Comparison of ENCODE assay signal across 9 mouse cellular contexts in the genomic region with DNA sequence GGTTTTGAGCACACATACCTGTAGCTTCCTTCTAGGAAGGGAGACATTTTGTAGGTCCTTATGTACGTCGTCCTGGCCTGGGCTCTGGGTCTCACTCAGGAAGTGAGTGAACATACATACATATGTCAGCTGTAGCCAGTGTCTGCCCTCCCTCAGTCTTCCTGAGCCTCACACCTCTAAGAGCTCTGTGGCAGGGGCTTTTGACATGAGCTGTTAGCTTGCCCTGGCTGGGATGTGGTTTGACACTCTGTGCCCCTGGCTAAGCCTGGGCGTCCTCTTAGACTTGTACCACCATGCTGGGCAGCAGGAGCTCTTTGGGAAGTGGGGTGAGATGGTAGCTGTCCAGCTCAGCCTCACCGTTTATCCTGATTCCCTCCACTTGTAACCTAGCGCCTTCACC. TPM values are rescaled to one million over a fixed set of nuclear protein-coding genes. Genes with fewer than 3 reads are reported as not detected.
DNase-seq lines count a peak whose midpoint lies in the region; ATAC-seq and TF ChIP-seq lines count a peak whose summit lies in the region.
"Had no signal": no experiment of that assay in that cellular context is flagged by ENCODE, and none has a peak within 500 bp of the region (broad histone marks: within the 10 kb centered on the region; RNA-seq: fewer than 3 reads in every experiment).

No protein-coding gene starts in this region.

- no peaks in the 10 kb centered on the region for H3K36me3 ChIP-seq in heart, postnatal 0 days (replicated peaks; ENCODE audit: control insufficient read depth, insufficient read depth, low read length)
- H3K36me3 ChIP-seq in liver, embryonic 14.5 days (replicated peaks; ENCODE audit: control insufficient read depth, insufficient read depth, low read depth): no peaks in the 10 kb centered on the region

- no peaks in the 10 kb centered on the region for H3K27me3 ChIP-seq in heart, postnatal 0 days (ENCODE audit: control insufficient read depth, insufficient read depth, low read length)
- no peaks in the 10 kb centered on the region for H3K27me3 ChIP-seq in liver, embryonic 14.5 days (ENCODE audit: control insufficient read depth, insufficient read depth, low read length)

- intact Hi-C loops in gastrocnemius, adult 2 months (cut with DNase I): no loop called here
- intact Hi-C loops in gastrocnemius, postnatal 36 days (cut with DNase I): no loop called here

- no peak for TF ChIP-seq CTCF in gastrocnemius, adult 2 months (IDR thresholded peaks at IDR 0.05)
- no peak for TF ChIP-seq CTCF in heart, postnatal 0 days (IDR thresholded peaks at IDR 0.05; ENCODE audit: low read depth)
- TF ChIP-seq CTCF in liver, embryonic 14.5 days (IDR thresholded peaks at IDR 0.05; ENCODE audit: low read depth): no peak

- TF ChIP-seq EP300 in heart, postnatal 0 days (IDR thresholded peaks at IDR 0.05; ENCODE audit: low read depth): no peak
- no peak for TF ChIP-seq EP300 in liver, embryonic 14.5 days (IDR thresholded peaks at IDR 0.05; ENCODE audit: low read depth)

- no peak overlapping the region for H3K9ac ChIP-seq in heart, postnatal 0 days (replicated peaks; ENCODE audit: low read depth, low read length)
- 0 out of 2 replicates have a peak overlapping the region, but pooled peaks have one; percentile 28 for H3K9ac ChIP-seq in liver, embryonic 14.5 days (replicated peaks)

- no peak for ATAC-seq in heart, postnatal 0 days (ENCODE audit: insufficient read depth, low read depth)
- ATAC-seq in liver, embryonic 14.5 days (ENCODE audit: insufficient read depth): no peak

- H3K4me3 ChIP-seq in gastrocnemius, adult 2 months: peak overlapping the region; percentile 100
- H3K4me3 ChIP-seq in heart, postnatal 0 days (ENCODE audit: low read depth, low read length): no peak overlapping the region
- peak overlapping the region; percentile 19 to 87; a peak in 3 of 4 replicates for H3K4me3 ChIP-seq in liver, embryonic 14.5 days (ENCODE audit: insufficient read depth in 1 of 2, low read depth in 2 of 2, low read length in 2 of 2)

- H3K9me3 ChIP-seq in heart, postnatal 0 days (replicated peaks; ENCODE audit: control insufficient read depth, low read length): no peaks in the 10 kb centered on the region
- H3K9me3 ChIP-seq in liver, embryonic 14.5 days (ENCODE audit: control insufficient read depth, low read length): no peaks in the 10 kb centered on the region

- H3K27ac ChIP-seq in gastrocnemius, adult 2 months: 0 out of 2 replicates have a peak overlapping the region, but pooled peaks have one; percentile 24
- H3K27ac ChIP-seq in heart, postnatal 0 days (ENCODE audit: low read depth): no peak overlapping the region
- H3K27ac ChIP-seq in liver, embryonic 14.5 days: no peak overlapping the region
- H3K27ac ChIP-seq: macrophage had no signal

- WGBS in heart, postnatal 0 days: 58% methylated on average over 5 of the region's 5 CpGs
- 46% methylated on average over 5 of the region's 5 CpGs for WGBS in liver, embryonic 14.5 days (ENCODE audit: insufficient replicate concordance)

- H3K4me2 ChIP-seq in heart, postnatal 0 days (ENCODE audit: low read depth, low read length): peak overlapping the region; percentile 92; the same call in 1 of the 2 replicates
- H3K4me2 ChIP-seq in liver, embryonic 14.5 days (ENCODE audit: low read depth): peak overlapping the region; percentile 96

- no peak for DNase-seq in gastrocnemius, adult 2 months
- no peak for DNase-seq in gastrocnemius, postnatal 36 days
- DNase-seq in 416B (ENCODE audit: low read depth): peak; percentile 6
- DNase-seq in heart, postnatal 0 days (ENCODE audit: low spot score): no peak
- no peak for DNase-seq in liver, embryonic 14.5 days (ENCODE audit: low read depth in 3 of 3, low spot score in 3 of 3)
- no peak for DNase-seq in ovary, postnatal 14 days (ENCODE audit: low spot score)
- no peak for DNase-seq in layer of hippocampus, adult 9-11 months
- DNase-seq in right cerebral cortex, postnatal 4 days: no peak

- peaks cover 32% of the 10 kb centered on the region for H3K4me1 ChIP-seq in heart, postnatal 0 days (ENCODE audit: control insufficient read depth, insufficient read depth)
- peaks cover 21 to 30% of the 10 kb centered on the region in 2 experiments for H3K4me1 ChIP-seq in liver, embryonic 14.5 days (replicated peaks; ENCODE audit: control insufficient read depth in 2 of 2, insufficient read depth in 2 of 2, low read length in 1 of 2)

RNA-seq across cellular contexts. Expression of a gene that starts 1.9 kb away (rescaled TPM):
- total RNA-seq in gastrocnemius, adult 2 months (2021): 10 to 100 TPM; 22.1 to 24.5 TPM
- 10 to 100 TPM; 18.0 to 18.5 TPM for total RNA-seq in gastrocnemius, postnatal 36 days (2021)
- total RNA-seq in heart, postnatal 0 days (2014; rRNA removed; ENCODE audit: low replicate concordance): 25.4 and 27.5 TPM in 2 replicates
- polyA plus RNA-seq in heart, postnatal 0 days (2015; fragmentation: Nextera tagmentation; extraction: Ambion mirVana): 7.8 TPM in 2 replicates
- 21.3 and 23.8 TPM in 2 replicates for polyA plus RNA-seq in liver, embryonic 14.5 days (2012; rRNA removed)
- 10.7 and 14.5 TPM in 2 replicates for polyA plus RNA-seq in liver, embryonic 14.5 days (2014; fragmentation: Nextera tagmentation; extraction: Ambion mirVana)

RNA-seq across cellular contexts. Expression of a gene that starts 13.1 kb away (rescaled TPM):
- not detected for total RNA-seq in gastrocnemius, adult 2 months (2021)
- not detected for total RNA-seq in gastrocnemius, postnatal 36 days (2021)
- not detected in 2 replicates for total RNA-seq in heart, postnatal 0 days (2014; rRNA removed; ENCODE audit: low replicate concordance)
- not detected in 2 replicates for polyA plus RNA-seq in heart, postnatal 0 days (2015; fragmentation: Nextera tagmentation; extraction: Ambion mirVana)
- polyA plus RNA-seq in liver, embryonic 14.5 days (2012; rRNA removed): 0.27 TPM in 1 of 2 replicates, not detected in the other
- 0.29 TPM in 1 of 2 replicates, not detected in the other for polyA plus RNA-seq in liver, embryonic 14.5 days (2014; fragmentation: Nextera tagmentation; extraction: Ambion mirVana)
- polyA plus RNA-seq: macrophage had no signal

RNA-seq across cellular contexts. Expression of a gene that starts 18.4 kb away (rescaled TPM):
- not detected for total RNA-seq in gastrocnemius, adult 2 months (2021)
- not detected for total RNA-seq in gastrocnemius, postnatal 36 days (2021)
- not detected in 2 replicates for total RNA-seq in heart, postnatal 0 days (2014; rRNA removed; ENCODE audit: low replicate concordance)
- 0.16 and 0.49 TPM in 2 replicates for polyA plus RNA-seq in heart, postnatal 0 days (2015; fragmentation: Nextera tagmentation; extraction: Ambion mirVana)
- polyA plus RNA-seq in liver, embryonic 14.5 days (2012; rRNA removed): 0.06 and 0.14 TPM in 2 replicates
- 0.08 TPM in 1 of 2 replicates, not detected in the other for polyA plus RNA-seq in liver, embryonic 14.5 days (2014; fragmentation: Nextera tagmentation; extraction: Ambion mirVana)

RNA-seq across cellular contexts. Expression of a gene that starts 21.2 kb away (rescaled TPM):
- 10 to 100 TPM; 27.8 to 52.9 TPM for total RNA-seq in gastrocnemius, adult 2 months (2021)
- 10 to 100 TPM; 27.1 to 36.9 TPM for total RNA-seq in gastrocnemius, postnatal 36 days (2021)
- 87.9 and 118 TPM in 2 replicates for total RNA-seq in heart, postnatal 0 days (2014; rRNA removed; ENCODE audit: low replicate concordance)
- polyA plus RNA-seq in heart, postnatal 0 days (2015; fragmentation: Nextera tagmentation; extraction: Ambion mirVana): 61.9 and 68.1 TPM in 2 replicates
- polyA plus RNA-seq in liver, embryonic 14.5 days (2012; rRNA removed): 5.5 and 5.7 TPM in 2 replicates
- polyA plus RNA-seq in liver, embryonic 14.5 days (2014; fragmentation: Nextera tagmentation; extraction: Ambion mirVana): 8.1 and 9.9 TPM in 2 replicates
- polyA plus RNA-seq: macrophage had no signal

RNA-seq across cellular contexts. Expression of a gene that starts 24.6 kb away (rescaled TPM):
- 10 to 100 TPM; 32.8 to 37.5 TPM for total RNA-seq in gastrocnemius, adult 2 months (2021)
- total RNA-seq in gastrocnemius, postnatal 36 days (2021): 10 to 100 TPM; 30.3 to 33.3 TPM
- total RNA-seq in heart, postnatal 0 days (2014; rRNA removed; ENCODE audit: low replicate concordance): 25.1 and 37.3 TPM in 2 replicates
- polyA plus RNA-seq in heart, postnatal 0 days (2015; fragmentation: Nextera tagmentation; extraction: Ambion mirVana): 31.0 and 31.6 TPM in 2 replicates
- 13.9 and 19.5 TPM in 2 replicates for polyA plus RNA-seq in liver, embryonic 14.5 days (2012; rRNA removed)
- polyA plus RNA-seq in liver, embryonic 14.5 days (2014; fragmentation: Nextera tagmentation; extraction: Ambion mirVana): 30.2 and 32.3 TPM in 2 replicates
